Mouse (Mus musculus): ENCODE results near the gene Cenpo. TPM values are rescaled to one million over a fixed set of nuclear protein-coding genes. Genes with fewer than 3 reads are reported as not detected.

The Cenpo gene
- total RNA-seq, 2 experiments from 2014 or later, result 4.5 to 4.6 TPM

DNA sequence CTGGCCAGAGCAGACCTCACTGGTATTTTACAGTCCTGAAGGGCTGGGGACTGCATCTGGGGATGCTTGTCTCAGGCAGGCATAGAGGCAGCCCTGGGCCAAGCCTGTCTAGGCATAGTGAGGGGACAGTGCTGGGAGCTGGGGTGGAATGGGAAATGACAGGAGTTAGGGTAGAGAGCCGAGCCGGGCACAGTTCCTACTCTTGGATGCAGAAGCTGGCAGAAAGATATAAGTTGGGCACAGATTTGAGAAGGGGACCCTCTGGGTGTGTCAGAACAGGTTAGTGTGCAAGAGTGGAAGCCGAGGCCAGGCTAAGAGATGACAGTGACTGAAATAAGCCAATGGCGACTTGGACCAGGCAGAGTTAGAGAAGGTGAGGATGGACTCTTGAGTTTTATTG lies 31.9 kb downstream of the Cenpo start:
- DNase-seq (ENCODE audit: low spot score in 2 of 2), result no peak
- intact Hi-C loops (cut with DNase I), result no loop called here

- intact Hi-C loops (cut with DNase I), result no loop called here
- peak; percentile 62 to 93 for DNase-seq (ENCODE audit: low spot score in 2 of 2)
These were observed 32.5 kb downstream of the Cenpo start for GRCm38 (mm10) chr12:4201454-4202200.

DNA sequence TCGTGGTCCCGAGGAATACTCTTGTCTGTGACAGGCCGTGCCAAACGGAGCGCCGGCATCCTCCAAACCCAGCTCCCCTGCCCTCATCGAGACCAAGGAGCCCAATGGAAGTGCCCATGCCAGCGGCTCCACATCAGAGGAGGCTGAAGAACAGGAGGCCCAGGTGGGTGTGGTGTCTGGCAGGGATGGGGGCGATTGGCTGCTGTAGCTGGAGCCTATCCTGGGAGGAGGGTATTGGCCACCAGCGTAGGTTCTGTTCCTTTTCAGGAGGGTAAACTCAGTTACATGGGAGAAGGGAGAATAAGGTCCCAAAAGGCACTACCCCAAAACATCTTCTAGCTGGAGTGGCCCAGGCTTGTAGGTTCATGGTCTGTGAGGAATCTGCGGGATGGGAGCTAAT lies 34.8 kb downstream of the Cenpo start:
- DNase-seq (ENCODE audit: low spot score in 2 of 2), result no peak
- intact Hi-C loops (cut with DNase I), result no loop called here

GRCm38 (mm10) chr12:4198702-4199101 lies 35.4 kb downstream of the Cenpo start:
- DNase-seq (ENCODE audit: low spot score in 2 of 2), result no peak
- intact Hi-C loops (cut with DNase I), result no loop called here

DNA sequence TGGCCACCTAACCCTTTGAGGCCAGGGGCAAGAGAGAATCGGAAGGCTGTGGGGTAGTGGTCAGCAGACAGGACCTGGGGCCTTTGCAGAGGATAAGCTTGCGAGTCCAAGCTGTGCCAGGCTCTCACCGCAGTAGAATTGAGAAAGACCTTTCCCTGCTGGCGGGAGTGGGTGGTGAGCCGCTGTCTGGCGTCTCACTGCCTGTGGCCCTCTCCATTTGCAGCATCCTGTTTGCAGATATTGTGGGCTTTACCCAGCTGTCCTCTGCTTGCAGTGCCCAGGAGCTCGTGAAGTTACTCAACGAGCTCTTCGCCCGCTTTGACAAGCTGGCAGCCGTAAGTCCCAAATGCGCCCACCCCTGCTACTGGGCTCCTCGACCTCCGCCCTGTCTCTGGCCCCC lies 39.5 kb downstream of the Cenpo start:
- peak; percentile 35 to 82 for DNase-seq (ENCODE audit: low spot score in 2 of 2)
- intact Hi-C loops (cut with DNase I), result no loop called here

DNA sequence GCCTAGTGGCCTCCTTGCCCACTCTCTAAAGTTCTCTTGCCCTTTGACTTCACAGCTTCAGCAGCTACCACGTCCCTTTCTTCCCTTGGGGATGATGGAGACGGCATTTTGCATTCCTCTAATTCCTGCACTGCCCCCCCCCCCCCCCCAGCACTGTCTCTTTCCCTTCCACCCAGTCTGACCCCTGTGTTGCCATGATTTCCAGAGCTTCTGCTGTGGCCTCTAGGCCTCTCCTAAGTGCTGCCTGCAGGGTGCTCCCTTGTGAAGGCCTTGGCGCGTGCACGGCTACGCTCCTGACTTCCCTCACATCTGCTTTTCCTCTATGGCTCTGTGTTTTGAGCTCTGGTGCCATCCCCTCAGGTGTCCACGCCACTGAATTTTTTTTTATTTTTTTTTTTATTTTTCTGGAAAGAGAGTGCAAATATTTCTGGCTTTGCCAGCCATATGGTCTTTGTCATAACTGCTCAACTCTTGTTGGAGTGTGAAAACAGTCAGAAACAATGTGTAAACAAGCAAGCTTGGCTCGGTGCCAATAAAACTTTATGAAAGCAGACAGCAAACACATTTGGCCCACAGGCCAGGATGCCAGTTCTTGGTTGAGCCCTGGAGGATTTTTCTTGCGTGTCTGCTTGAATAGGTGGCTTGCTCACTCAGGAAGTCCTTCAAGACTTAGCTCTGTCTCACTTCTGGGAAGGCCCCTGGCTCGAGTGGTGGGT lies 40.9 kb downstream of the Cenpo start:
- intact Hi-C loops (cut with DNase I), result no loop called here
- DNase-seq (ENCODE audit: low spot score in 2 of 2), result no peak

DNA sequence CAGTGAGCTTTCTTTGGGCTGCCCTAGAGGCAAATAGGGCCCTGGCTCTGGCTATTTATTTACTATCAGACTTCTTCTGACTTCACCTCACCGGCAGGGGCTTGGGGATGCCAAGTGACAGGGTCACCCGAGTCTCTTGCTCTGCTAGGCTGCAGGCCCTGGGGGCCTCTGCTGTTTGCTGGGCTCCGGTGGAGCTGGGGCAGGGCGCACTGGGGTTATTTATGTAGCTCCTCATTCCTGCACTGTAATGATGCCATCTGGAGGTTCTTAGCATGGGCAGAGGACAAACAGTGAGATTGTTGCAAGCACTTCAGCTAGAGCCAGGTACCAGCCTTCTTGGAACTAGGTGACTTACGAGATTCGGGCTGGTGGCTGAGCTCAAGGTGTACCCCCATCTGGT lies 41.6 kb downstream of the Cenpo start:
- no peak for DNase-seq (ENCODE audit: low spot score in 2 of 2)

DNA sequence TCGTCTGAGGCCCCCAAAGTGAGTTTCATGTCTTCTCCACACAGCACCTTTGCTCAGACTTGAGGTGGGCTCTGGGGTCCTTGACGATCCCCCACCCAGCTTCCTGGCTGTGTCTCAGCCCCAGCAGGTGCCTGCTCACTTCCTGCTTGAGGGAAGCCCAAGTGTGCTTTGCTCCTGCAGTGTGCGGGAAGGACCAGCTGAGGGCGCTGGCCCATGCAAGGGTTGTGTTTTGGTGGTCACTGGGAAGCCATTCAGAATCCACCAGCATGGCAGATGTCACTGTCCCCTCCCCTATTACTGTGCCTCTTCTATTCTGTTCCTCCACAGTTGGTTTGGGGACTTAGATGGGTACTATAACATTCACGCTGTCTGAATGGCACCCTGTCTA lies 45.0 kb downstream of the Cenpo start:
- intact Hi-C loops (cut with DNase I), result no loop called here
- DNase-seq (ENCODE audit: low spot score in 2 of 2), result no peak

More for the DNA sequence above, 41.6 kb downstream of the Cenpo start:
- intact Hi-C loops (cut with DNase I), result no loop called here

GRCm38 (mm10) chr12:4188171-4189059 lies 45.7 kb downstream of the Cenpo start:
- intact Hi-C loops (cut with DNase I), result no loop called here
- DNase-seq (ENCODE audit: low spot score in 2 of 2), result no peak

DNA sequence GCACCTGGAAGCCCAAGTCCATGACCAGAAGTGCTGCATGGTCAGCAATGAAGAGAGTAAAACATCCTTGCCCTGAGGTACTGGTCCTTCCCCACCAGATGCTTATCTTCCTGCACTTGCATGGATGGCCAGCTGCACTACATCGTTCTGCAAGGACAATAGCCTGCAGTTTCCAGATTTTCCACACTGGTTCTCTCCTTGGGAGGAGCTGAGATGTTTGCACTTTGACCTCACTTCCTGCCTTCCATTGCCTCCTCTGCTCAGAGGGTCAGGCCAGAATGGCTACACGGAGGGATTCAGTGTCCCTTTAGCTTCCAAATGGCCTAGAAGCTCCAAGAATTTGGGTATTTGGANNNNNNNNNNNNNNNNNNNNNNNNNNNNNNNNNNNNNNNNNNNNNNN lies 49.4 kb downstream of the Cenpo start:
- intact Hi-C loops (cut with DNase I), result no loop called here
- no peak for DNase-seq (ENCODE audit: low spot score in 2 of 2)

- intact Hi-C loops (cut with DNase I), result no loop called here
- DNase-seq (ENCODE audit: low spot score in 2 of 2), result no peak
These were observed 53.6 kb downstream of the Cenpo start for GRCm38 (mm10) chr12:4180507-4180906.

GRCm38 (mm10) chr12:4179671-4180233 lies 54.3 kb downstream of the Cenpo start:
- intact Hi-C loops (cut with DNase I), result no loop called here
- DNase-seq (ENCODE audit: low spot score in 2 of 2), result no peak

DNA sequence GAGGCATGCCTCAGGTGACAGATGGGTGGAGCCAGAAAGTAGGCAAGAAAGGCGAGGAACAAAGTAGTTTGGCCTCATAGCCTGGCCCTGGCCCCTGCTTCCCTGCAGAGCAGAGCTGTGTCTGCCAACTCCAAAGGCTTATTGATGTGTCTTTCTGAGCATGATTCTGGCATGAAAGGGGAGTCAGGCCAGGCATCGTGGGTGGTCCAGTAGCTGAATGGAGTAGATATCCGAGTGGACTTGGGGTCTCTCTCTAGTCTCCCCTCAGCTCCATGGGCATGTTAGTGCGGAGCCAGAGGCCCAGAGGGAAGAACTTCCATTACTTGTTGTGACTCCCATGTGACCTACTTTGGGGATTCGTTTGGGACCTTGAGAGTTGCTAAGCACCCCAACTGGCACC lies 55.3 kb downstream of the Cenpo start:
- DNase-seq (ENCODE audit: low spot score in 2 of 2), result no peak
- intact Hi-C loops (cut with DNase I), result no loop called here

- no peak for DNase-seq (ENCODE audit: low spot score in 2 of 2)
- intact Hi-C loops (cut with DNase I), result no loop called here
These were observed 60.8 kb downstream of the Cenpo start for GRCm38 (mm10) chr12:4173108-4173790.

- intact Hi-C loops (cut with DNase I), result no loop called here
These were observed 64.5 kb downstream of the Cenpo start for GRCm38 (mm10) chr12:4169622-4170021.

GRCm38 (mm10) chr12:4169058-4169457 lies 65.0 kb downstream of the Cenpo start:
- DNase-seq (ENCODE audit: low spot score in 2 of 2), result no peak
- intact Hi-C loops (cut with DNase I), result no loop called here

More at GRCm38 (mm10) chr12:4169622-4170021, 64.5 kb downstream of the Cenpo start:
- DNase-seq (ENCODE audit: low spot score in 2 of 2), result no peak

DNA sequence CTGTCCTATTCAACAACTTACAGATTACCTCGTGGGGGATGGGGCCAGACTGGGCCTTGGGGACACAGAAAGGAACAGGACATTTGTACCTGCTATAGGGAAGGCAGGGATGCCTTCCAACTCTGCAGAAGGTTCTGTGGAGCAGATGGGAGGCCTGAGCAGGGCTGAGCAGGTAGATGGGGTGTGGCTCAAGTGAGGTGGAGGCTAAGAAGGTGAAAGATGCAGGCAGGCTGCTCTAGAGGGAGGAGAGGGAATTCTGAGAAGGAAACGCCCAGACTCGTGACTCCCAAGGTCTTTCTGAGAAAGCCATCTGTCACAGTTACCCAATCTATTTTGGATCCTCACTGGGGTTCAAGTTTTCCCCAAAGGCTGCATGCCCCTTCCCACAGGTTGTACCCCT lies 67.1 kb downstream of the Cenpo start:
- intact Hi-C loops (cut with DNase I), result no loop called here
- no peak for DNase-seq (ENCODE audit: low spot score in 2 of 2)

DNA sequence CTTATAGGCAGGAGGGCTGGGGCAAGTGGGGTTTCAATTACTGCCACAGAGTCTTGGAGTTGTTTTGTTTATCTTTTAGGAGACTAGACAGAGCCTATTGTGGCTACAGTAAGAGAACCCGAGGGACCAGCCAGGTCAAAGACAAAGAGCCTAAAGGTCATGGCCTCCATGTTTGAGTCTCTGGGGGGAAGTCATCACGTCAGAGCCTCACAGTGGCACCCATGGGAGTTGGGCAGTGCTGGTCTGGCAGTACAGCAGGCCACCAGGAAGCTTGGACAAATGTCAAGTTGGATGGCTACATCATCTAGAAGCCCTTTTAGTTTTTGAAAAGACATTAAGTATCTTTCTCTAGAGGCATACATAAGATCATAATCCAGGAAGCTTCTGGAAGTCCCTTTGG lies 71.2 kb downstream of the Cenpo start:
- no peak for DNase-seq (ENCODE audit: low spot score in 2 of 2)
- intact Hi-C loops (cut with DNase I), result no loop called here

- DNase-seq (ENCODE audit: low spot score in 2 of 2), result no peak
- intact Hi-C loops (cut with DNase I), result no loop called here
These were observed 73.8 kb downstream of the Cenpo start for GRCm38 (mm10) chr12:4160322-4160721.

Measured in left cerebral cortex, postnatal 25 days (tissue).